Mouse (Mus musculus) c-Kit-negative CD71-positive TER-119-positive erythroid progenitor cells, embryonic 14.5 days (primary cell): ENCODE measurements around the gene Aipl1.
A peak's percentile ranks its signal among the peaks of the same experiment; 100 is the strongest.

Experiments
- DNase-seq: peaks from one replicate; pipeline ENCODE4 v3.0.0-alpha.2; 2013; ENCODE audit warnings: low read depth, low spot score

Aipl1 gene

DNA sequence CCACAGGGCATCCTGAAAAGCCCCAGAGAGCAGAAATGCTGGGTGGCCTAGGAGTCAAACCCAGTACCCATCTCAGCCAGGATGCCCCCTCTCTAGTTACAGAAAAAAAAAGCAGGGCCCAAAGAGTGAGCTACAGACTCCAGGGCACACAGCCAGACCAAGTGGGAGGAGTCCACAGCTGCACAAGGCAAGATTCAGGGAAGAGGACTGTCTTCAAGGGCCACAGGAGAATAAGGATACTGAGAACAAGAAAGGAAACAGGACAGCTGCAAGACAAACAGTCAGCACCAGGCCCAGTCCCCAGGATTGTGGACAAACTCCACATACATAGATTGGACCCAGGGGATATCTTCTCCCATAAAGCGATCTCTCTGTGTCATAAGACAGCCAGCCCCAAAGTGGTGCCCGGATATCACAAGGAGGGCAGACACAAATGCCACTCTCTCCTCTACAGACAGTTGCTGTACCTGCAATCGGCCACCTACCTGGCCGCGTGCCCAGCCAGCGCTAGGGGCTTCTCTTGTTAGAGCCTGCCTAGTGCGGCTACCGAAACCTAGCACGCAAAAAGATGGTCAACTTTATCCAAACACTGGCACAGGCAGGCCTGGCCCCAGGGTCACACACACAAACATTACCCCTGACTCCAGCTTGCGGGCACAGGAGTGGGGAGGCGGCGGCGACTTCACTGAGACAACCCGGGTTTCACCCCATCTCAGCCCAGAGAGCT is 13.0 kb upstream of the Aipl1 start:
- no peak for DNase-seq

DNA sequence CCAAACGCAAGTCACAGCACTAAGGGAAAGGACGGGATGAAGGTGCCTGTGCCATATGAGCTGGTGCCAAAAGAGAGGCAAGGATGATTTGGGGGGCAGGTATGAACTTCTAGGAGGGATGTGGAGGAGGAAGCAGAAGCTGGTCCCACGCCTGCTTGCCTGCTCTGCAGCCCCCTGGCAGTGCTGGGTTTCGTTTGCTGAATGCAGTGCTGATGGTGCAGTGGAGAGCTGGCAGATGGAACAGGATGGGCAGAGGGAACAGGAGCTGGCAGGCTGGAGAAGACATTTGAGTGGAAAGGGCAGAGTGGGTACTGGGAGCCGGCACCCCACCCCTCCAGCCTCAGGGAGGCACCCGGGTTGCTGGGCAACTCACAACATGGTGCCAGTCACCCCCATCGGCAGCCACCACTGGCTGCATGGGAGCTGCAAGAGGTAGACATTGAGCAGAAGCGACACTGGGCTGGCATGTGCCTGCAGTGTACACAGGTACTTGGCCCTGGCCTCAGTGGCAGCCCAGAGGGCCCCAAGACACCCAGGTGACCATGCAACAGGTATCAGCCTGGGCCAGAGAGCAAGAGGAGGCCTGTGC is 12.0 kb upstream of the Aipl1 start:
- no peak for DNase-seq

DNA sequence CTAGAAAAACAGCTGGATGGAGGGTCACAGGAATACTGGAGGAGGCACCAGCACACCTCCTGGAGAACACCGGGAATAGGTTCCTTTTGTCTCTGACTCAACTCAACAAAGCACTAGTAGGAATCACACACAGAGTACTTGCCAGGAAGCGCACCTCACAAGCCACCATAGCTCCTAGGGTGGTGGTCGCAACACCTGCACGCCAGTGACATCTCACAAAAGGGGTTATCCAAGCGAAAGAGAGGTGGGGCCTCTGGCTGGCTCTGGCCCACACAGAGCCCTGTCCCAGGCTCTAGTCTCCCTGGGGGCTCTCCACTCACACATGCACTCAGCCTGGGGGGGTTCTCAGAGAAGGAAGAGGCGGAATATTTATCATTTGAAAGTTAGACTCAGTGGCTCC is 11.4 kb upstream of the Aipl1 start:
- DNase-seq = no peak

DNA sequence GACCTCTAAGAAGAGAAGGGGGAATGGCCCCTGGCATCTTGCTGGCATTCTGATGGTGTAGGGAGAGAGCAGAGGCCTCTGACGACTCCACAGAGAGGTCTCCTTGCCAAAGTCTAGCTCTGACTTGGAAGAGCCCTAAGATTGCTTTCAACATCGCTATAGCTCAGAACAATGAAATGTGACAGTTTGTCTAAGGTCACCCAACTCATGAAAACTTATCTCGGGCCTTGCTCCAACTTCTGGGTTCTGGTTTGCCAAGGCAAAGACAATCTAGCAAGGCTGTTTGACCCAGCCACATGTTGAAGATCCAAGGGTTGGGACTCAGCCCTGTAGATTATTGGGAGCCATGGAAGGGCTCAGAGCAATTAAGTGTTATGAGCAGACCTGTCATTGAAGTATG is 6.9 kb upstream of the Aipl1 start:
- DNase-seq = no peak

DNA sequence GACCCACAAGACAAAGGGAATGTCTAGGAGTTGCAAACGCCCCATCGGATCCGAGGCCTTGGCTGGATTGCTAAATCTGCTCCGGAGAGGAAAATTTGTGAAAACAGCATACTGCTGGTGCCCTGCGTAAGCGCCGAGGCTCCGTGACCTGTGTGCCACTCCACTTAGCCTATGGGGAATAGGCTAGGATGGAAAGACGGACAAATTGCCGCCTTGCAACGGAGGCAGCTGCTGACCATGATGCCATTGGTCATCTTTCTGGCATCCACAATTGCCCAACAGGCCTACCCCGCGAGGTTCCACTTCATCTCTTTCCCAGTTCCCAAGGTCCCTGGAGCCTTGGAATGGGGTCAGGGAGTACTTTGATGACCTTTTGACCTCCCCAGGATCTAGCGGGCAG is 5.3 kb upstream of the Aipl1 start:
- no peak for DNase-seq

DNA sequence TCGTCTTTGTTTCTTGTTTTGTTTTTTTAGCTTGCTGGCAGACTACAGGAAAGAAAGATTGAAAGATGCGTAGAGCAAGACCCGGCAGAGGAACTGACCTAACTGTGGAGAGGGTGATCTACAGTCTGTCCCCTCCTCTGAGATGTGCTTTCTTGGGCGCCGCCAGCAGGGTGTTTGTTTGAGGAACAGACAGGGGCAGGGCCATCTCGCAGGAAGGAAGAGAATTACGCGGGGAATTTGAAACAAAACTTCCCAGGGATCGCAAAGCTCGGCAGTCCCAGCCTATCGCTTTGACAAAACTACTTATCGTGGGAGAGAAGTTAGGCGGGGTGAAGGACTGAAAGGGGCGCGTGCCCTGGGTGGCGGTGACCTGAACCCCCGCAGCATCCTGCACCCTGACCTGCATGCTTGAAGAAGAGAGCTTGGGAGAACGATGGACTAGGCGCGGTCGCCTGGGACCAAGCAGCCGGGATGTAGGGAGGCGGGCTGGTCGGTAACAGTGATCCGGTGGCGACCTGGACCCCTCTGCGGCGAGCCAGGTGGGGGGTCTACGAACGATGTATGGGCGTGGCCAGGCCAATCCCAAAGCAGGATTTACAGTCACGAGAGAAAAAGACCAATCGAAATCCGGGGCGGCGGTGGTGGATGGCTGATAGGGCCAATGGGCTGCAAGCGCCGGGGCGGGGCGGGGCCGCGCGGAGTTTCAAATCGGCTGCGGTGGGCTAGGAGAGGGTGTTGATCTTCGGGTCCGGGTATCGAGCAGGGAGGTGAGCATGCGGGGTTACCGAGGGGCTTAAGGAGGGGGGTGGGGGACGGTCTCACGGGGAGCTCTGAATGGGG is 4.7 kb upstream of the Aipl1 start, which contains the start of gene Pimreg:
Pimreg (plus strand) TSS at position 265 of the 840 bp plus-strand sequence.
- DNase-seq = no peak

DNA sequence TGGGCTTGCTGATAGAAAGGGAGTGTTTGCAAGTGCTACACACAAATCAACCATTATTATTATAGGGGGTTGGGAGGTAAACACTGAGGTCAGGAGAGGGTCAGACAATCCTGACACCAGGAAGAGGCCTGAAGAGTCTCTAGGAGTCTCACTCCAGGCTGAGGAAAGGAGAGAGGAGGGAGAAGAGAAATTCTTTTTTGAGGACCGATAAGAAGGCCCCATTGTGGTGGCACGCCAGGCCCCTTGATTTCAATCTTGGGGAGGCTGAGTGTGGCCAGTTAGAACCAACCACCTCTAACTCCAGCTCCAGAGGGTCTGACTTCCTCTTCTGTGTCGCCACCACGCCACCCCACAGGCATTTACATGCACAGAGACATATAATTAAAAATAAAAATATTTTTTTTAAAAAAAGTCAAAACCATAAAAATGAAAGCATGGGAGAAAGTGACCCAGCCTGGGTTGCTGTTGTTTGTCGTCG is 4.0 kb upstream of the Aipl1 start:
- no peak for DNase-seq

DNA sequence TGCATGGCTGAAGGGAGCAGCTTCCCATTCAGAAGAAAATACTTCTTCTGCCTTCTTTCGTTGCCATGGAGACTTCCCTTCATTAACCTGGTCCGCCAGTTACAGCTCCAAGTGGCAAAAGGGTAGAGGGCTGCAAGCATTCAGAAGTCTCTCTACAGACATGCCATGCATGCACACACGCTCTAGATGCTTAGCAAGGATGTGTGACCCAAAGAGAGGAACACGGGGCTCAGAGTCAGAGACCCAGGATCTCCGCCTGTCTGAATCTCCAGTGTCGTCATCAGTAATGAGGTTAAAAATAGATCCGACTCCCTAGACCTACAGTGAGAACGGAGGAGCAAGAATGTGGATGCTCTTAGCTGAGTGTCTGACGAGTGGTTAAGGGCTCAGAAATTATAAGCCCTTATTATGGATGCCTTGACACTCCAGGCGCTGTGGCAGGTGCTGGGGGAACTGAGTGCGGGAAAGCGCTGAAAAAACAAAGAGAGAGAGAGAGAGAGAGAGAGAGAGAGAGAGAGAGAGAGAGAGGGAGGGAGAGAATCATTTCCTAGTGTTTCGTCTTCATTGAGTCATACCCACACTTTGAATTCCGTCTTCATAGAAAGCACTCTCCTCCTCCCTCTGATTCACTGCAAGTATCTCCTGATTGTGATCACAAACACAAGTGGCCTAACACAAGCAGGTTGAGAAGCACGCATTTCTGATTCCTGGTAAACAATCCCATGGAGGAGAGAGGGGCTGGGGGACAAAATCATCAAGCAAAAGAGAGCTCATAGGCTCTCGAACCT is 2.5 kb upstream of the Aipl1 start:
- DNase-seq = no peak

DNA sequence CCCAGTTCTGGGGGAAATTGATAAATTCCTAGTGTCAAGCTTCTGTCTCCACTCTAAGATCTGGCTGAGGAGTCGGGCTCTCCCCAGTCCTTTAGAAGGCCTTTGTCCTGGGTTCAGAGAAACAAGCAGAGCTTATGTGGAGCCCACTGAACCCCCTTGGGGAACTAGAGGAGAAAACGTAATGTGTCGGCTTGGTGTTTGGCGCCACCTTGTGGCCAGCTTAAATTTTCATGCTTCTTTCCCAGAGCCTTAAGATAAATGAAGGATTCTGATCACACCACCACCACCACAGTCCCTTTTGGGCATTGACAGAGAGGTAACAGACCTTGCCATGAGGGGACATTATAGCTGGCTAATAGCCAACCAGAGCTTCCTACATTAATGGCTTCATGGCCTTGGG is 687 bp upstream of the Aipl1 start:
- DNase-seq = peak; percentile 33

DNA sequence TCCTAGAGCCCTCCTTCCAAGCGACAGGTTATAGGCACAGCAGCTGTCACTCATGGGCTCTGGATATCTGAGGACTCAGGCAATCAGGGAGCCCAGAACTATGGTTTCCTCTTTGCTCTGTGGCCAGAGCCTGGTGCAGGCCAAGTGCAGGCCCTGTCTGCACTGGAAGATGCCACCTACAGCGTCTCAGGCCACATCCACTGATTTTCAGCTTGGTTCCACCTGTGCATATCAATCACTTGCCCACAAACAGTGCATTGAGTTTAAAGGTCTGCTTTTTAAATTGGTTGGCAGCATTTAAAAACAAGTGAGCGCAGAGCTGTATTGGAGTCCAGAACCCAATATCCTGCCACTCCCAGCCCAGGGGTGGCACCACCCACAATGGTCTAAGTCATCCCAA is 4.7 kb downstream of the Aipl1 start:
- DNase-seq = no peak

DNA sequence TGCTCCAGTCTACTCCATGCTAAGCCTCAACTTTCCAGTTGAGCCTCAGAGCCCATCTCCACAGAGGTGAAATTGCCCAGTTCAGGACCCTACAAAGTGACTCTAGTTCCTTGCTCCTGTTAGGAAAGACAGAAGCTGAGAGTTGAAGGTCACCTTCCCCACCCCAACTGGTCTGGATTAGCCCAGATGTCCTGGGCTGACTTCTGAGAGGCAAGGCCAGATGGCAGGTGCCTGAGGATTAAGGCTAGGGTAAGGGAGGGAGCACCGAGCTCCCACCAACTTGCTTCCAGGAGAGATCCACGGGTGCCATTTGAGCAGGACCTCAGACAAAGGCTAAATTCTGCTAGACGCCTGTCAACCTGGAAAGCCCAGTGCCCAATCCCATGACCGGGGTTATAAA is 5.2 kb downstream of the Aipl1 start:
- DNase-seq = no peak

DNA sequence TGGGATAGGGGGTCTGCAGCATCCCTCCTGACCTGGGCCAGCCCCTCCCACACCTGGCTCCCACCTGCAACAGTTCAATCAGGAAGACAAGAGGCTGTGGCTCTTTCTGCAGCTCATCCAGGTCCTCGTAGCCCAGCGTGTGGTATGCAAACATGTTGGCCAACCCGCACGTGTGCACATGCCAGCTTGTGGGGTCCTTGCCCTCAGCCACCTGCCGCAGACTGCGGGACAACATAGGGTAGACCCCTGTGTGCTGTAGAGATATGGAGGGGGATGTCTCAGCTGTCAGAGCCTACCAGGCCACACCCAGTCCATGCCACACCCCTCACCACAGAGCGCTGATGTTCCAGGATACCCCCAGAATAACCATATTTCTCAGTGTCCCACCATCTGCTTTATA is 6.0 kb downstream of the Aipl1 start:
- DNase-seq = no peak

DNA sequence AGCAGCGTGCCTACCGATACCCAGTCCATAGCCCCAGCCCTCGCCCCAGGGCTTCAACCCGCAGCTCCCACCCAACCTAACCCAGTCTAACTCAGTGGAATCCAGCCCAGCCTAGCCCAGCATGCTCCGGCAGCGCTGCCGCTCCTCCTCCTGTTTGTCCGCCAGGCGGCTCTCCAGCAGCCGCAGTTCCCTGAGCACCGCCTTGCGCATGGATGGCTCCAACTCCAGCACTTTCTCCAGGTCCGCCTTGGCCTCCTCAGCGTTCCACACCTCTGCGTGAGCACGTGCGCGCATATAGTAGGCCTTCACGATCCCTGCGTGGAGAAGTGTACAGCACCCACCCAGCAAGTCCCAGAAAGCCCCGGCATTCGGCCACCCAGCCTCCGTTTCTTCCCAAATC is 8.2 kb downstream of the Aipl1 start:
- DNase-seq = no peak

DNA sequence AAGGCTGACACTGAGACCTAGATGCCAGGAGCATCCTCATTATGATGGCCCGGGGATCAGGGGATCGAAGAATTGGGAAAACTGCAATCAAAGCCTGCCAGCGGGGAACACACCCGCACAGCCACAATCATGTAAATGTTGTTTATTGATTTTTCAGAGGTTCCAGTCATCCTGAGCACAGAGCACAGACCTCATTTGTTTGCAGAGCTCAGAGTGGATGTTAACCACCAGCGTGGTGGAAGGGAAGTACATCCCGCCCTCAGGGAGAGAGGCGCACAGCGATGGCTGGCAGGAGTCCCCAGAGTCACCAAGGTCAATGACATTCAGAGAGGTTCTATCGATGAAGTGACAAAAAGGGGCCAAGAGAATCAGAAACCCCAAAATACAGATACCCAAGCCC is 9.5 kb downstream of the Aipl1 start:
- DNase-seq = no peak

DNA sequence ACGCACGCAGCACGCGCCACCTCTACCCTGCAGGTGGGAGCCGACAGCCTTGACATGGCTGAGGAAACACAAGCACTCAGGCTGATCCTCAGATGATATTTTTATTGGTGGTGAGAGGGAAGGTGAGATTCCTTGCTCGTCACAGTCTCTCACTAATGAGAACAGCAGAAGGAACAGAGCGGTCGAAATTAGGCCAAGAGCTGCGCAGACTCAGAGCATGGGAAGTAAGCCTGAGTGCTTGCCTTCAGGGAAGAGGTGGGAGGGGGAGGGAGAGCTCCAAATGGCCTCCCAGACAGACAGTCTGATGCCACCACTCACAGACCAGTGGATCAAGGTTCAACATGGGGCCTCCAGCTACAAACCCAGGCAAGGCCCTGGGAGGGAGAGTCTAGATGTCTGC is 10.8 kb downstream of the Aipl1 start:
- DNase-seq = no peak

DNA sequence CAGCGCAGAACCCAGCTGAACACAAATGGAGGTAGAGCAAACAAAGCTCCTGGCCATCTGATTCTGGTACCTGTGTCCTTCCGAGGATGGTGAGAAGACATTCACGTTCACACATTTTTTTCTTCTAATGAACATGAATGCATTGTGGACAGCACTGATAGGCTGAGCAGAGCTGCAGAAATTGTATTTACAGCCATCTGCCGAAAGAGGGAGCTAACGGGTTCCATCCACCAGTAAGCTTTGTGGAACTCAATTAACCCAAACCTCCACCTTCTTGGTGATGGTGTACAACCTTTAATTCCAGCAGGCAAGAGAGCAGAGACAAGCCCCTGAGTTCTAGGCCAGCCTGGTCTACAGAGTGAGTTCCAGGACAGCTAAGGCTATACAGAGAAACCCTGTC is 11.5 kb downstream of the Aipl1 start:
- no peak for DNase-seq

DNA sequence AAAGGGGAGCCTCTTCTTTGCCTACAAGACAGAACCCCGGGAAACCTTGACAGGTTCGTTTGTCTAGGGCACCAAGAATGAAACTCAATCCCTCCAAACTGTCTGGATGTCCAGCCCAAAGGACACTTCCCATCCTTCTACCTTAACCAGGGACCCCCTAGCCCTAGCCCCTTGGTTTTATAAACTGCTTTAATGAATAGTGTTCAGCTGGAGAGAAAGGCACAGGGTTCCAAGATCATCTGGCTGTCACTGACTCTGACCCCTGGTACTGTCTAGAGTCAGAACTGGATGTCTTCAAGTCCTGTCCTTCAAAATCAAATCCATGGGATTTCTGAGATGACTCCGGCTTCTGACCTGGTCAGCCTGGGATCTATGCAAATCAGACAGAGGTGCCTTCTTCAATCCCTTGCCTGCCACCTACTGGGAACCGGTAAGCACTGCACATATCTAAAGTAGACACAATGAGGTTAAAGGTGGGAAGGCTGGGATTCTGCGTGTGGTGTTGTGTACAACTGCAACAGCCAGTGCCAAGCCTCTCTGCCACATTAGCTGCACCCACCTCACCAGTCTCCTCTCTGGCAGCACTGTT is 13.0 kb downstream of the Aipl1 start:
- no peak for DNase-seq

DNA sequence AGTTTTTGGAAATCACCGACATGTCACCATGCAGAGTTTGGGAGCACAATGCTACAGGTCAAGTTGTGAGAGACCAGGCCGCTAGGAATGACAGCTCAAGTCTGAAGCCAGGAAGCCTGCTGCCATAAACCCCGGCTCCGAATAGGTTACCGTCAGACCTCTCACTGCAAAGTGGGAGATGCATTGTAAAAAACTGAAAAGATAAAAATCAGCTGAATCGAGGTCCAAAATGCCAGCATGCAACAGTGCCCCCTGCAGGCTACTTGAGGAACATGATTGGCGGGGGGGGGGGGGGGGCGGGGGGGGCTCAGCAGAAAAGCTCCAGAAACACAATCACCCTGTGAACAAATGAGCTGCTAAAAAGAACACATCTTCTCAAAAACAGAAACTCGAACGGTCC is 13.7 kb downstream of the Aipl1 start:
- DNase-seq = no peak

DNA sequence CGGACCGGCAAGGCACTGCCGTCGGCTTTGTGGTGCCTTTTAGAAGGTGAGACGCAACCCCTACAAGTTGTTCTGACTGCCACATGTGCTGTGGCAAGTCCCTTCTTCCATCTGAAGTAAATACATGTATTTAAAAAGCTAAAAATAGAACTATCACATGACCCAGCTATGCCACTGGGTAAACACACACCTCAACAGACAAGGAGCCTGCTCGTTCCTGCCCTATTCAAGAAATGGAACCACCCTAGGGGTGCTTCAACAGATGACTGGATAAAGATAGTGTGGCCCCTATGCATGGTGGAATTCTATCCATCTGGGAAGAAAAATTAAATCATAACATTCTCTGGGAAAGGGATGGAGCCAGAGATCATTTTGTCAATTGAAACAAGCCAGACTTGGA is 14.5 kb downstream of the Aipl1 start:
- DNase-seq = no peak

DNA sequence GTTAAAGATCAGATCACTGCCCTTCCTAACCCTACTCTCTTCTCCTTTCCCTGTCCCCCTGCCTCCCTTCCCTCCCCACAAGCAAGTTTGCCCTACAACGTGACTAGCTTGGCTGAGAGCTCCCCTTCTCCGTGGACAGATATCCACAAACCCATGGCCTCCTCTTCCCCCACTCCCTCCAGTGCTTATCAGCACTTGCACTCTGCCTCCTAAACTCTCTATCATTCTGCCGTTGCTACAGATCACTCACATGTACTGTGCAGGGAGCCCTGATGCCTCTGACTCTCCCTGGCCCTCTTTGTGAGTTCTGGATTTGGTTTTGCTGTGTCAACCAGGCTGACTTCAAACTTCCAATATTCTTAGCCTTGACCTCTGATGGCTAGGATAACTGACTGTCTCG is 16.3 kb downstream of the Aipl1 start:
- DNase-seq = no peak

DNA sequence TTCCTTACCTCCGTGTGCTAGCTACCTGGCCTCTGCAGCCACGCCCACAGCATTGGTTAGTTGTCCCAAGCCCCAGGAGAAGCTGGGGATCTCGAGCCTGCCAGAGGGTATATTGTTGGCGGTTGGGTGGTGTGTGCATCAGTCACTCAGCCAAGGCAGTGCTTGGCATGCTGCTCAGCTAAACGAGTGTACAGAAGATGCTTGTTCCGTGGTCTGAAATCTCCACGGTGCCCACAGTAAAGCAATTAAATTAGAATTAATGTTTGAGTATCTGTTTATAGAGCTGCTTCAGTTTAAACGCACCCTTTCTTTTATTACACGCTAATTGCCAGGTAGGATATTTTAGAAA is 20.1 kb downstream of the Aipl1 start:
- DNase-seq = no peak
